Mouse (Mus musculus) midbrain, embryonic 10.5 days (tissue): Measurements from ENCODE around the gene Galntl5. TPM values are rescaled to one million over a fixed set of nuclear protein-coding genes. Genes with fewer than 3 reads are reported as not detected.

Experiments
- DNase-seq: peaks from one replicate; pipeline ENCODE4 v3.0.0-alpha.2; 2017; ENCODE audit warnings: low spot score
- H3K27ac ChIP-seq: fragments of 300-500 bp; sonication (generic); replicated peaks from 2 replicates; pipeline ENCODE4 v1.5.1; 2016; ENCODE audit warnings: mild to moderate bottlenecking
- H3K27me3 ChIP-seq: fragments of 300-500 bp; sonication (generic); 2 replicates; pipeline ENCODE4 v1.6.1; 2016; ENCODE audit warnings: low read depth, mild to moderate bottlenecking; ENCODE audit not compliant: poor library complexity, severe bottlenecking
- H3K36me3 ChIP-seq: fragments of 300-500 bp; sonication (generic); 2 replicates; pipeline ENCODE4 v1.6.1; 2016; ENCODE audit warnings: mild to moderate bottlenecking, moderate library complexity
- H3K4me1 ChIP-seq: fragments of 300-500 bp; sonication (generic); 2 replicates; pipeline ENCODE4 v1.6.1; 2016
- H3K4me3 ChIP-seq: fragments of 300-500 bp; sonication (generic); 2 replicates; pipeline ENCODE4 v1.5.1; 2016; ENCODE audit warnings: mild to moderate bottlenecking, moderate library complexity
- H3K9me3 ChIP-seq: fragments of 300-500 bp; sonication (generic); replicated peaks from 2 replicates; pipeline ENCODE4 v1.6.1; 2016; ENCODE audit warnings: mild to moderate bottlenecking
- WGBS: fragments of 180-500 bp; shearing (Covaris S2); methylation state at CpG from one replicate; pipeline ENCODE4 v1.1.7; 2016; 5-methylcytosine and 5-hydroxymethylcytosine counted together
- microRNA-seq: library from miRNA; unstranded; fragments of <30 nt; microRNA quantifications from one replicate; pipeline ENCODE4, GENCODE M21; 2017
- polyA plus RNA-seq: library from polyadenylated mRNA; unstranded; fragments of >200 nt; fragmentation: Nextera tagmentation; extraction: Ambion mirVana; gene quantifications from 2 replicates; pipeline ENCODE4 v1.2.1, GENCODE M21; 2016

Gene Galntl5
- polyA plus RNA-seq, 1 experiment from 2014 or later: not detected

DNA sequence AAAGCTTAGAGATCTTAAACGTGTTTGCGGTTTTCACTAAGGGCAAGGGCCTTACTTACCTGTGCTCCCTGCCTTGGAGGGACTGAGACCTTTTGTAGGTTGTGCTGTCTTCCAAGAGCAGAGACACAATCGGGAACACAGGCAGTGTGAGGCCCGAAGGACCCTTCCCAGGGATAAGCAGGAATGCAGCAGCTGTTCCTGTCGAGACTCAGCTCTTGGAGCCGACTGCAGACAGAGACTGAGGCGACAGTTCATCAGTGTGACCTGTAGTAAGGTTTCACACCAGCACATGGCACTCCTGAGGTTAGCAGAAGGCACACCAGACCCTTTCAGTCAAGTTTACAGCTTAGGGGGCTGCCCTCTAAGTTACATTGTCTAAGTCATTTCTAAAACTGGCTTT is 81.0 kb downstream of the Galntl5 start:
- Histone ChIP-seq H3K27ac (no peak overlapping the region), H3K27me3 (no peaks in the 10 kb centered on the region), H3K4me1 (no peaks in the 10 kb centered on the region), H3K4me3 (no peak overlapping the region), H3K36me3 (peaks cover 94% of the 10 kb centered on the region), H3K9me3 (no peaks in the 10 kb centered on the region)
- WGBS: 86% methylated on average over 7 of the region's 7 CpGs
- DNase-seq: no peak

DNA sequence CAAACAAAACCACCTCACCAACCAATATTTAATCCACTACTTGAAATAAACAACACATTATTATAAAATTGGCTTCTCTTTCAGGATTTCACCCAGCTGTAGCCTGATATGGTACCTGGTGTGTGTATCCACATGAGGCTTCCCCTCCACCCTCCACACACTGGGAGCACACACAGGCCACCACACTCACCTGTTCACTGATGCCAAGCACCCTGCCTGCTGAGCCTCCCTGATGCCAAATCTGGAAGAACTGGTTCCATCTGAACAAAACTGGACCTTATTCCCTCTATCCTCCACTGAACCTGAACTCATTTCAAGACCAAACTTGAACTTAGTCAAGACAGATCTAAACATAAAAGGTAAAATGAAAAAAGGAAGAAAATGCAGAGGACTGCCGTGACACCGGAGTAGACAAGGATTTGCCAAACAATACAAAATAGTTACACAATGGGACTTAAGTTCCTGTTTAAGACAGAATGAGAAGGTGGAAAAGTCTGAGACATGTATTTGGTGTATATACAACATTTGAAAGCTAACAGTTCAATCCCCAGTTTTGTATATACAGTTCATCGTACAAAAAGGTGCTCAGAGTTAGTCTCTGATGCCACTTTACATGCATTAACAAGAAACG is 87.1 kb downstream of the Galntl5 start:
- DNase-seq: no peak

More for the DNA sequence above, 87.1 kb downstream of the Galntl5 start:
- Histone ChIP-seq H3K36me3 (peaks cover 83% of the 10 kb centered on the region), H3K9me3 (no peaks in the 10 kb centered on the region), H3K4me1 (no peaks in the 10 kb centered on the region), H3K27ac (no peak overlapping the region), H3K27me3 (no peaks in the 10 kb centered on the region), H3K4me3 (no peak overlapping the region)
- 94% methylated on average over 4 of the region's 4 CpGs for WGBS

Small RNA genes lying within 50 kb of the gene (microRNA-seq; reads per million reads assigned to microRNA genes)
- not detected for gene Gm26051

Other genes starting within 250 kb of the Galntl5 start
- gene Prkag2, start 80.8 kb upstream of the Galntl5 start, polyA plus RNA-seq: 48.7 and 49.6 TPM in 2 replicates
- gene Galnt11, start 40.4 kb downstream of the Galntl5 start, polyA plus RNA-seq: 30.1 and 34.1 TPM in 2 replicates
- 1.7 TPM in 1 of 2 replicates, not detected in the other for gene E130116L18Rik, start 41.7 kb downstream of the Galntl5 start, polyA plus RNA-seq